Mouse (Mus musculus): Measurements from ENCODE around the gene Bmpr1b.

DNA sequence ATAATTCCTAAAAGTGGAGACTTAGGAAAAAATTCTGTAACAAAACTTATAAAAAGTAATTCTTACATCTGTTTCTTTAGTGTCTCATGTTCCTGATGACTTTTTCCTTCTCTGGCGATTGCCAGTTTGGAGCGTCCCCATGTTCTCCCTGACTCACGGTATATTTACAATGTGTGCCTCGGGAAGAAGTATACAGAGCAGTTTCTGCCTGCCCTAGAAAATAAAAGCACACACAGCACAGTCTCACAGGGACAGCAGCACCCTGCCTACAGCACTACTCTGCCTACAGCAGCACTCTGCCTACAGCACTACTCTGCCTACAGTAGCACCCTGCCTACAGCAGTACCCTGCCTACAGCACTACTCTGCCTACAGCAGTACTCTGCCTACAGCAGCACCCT is 4.8 kb upstream of the Bmpr1b start:
- no peak for TF ChIP-seq CTCF (IDR thresholded peaks at IDR 0.05; ENCODE audit: low read depth, low read length)
- no peak for TF ChIP-seq EP300 (IDR thresholded peaks at IDR 0.05; ENCODE audit: insufficient read depth, low read depth, low read length)

All from ES-Bruce4 (cell line).